Mouse (Mus musculus): ENCODE measurements around the gene Ccdc34. TPM values are rescaled to one million over a fixed set of nuclear protein-coding genes. Genes with fewer than 3 reads are reported as not detected.

The Ccdc34 gene
- total RNA-seq, 2 experiments from 2014 or later, result 2.5 to 3.2 TPM

- DNase-seq, result no peak
- H3K4me3 ChIP-seq, result no peak overlapping the region
- intact Hi-C loops (cut with DNase I), result no loop called here
- peak overlapping the region; percentile 29; the same call in 1 of the 2 replicates for H3K27ac ChIP-seq
- TF ChIP-seq CTCF (IDR thresholded peaks at IDR 0.05), result no peak
Observed at GRCm38 (mm10) chr2:110177406-110177805, 159.8 kb downstream of the Ccdc34 start.

GRCm38 (mm10) chr2:110177879-110178278 lies 160.3 kb downstream of the Ccdc34 start:
- no peak for TF ChIP-seq CTCF (IDR thresholded peaks at IDR 0.05)
- peak; percentile 67 for DNase-seq
- H3K27ac ChIP-seq, result peak overlapping the region; percentile 29; the same call in 1 of the 2 replicates
- no peak overlapping the region for H3K4me3 ChIP-seq
- intact Hi-C loops (cut with DNase I), result no loop called here

- intact Hi-C loops (cut with DNase I), result no loop called here
- Histone ChIP-seq H3K27ac (peak overlapping the region; percentile 79), H3K4me3 (peak overlapping the region; percentile 23)
- DNase-seq, result peak; percentile 74
- no peak for TF ChIP-seq CTCF (IDR thresholded peaks at IDR 0.05)
Observed at GRCm38 (mm10) chr2:110179669-110180315, 162.2 kb downstream of the Ccdc34 start.

GRCm38 (mm10) chr2:110180316-110180670 lies 162.7 kb downstream of the Ccdc34 start:
- TF ChIP-seq CTCF (IDR thresholded peaks at IDR 0.05), result no peak
- Histone ChIP-seq H3K27ac (peak overlapping the region; percentile 79), H3K4me3 (peak overlapping the region; percentile 23; the same call in 1 of the 2 replicates)
- no peak for DNase-seq
- intact Hi-C loops (cut with DNase I), result no loop called here

GRCm38 (mm10) chr2:110181666-110182065 lies 164.0 kb downstream of the Ccdc34 start:
- no peak for DNase-seq
- intact Hi-C loops (cut with DNase I), result no loop called here
- Histone ChIP-seq H3K27ac (no peak overlapping the region), H3K4me3 (no peak overlapping the region)
- TF ChIP-seq CTCF (IDR thresholded peaks at IDR 0.05), result no peak

- intact Hi-C loops (cut with DNase I), result no loop called here
- peak; percentile 39 for DNase-seq
- TF ChIP-seq CTCF (IDR thresholded peaks at IDR 0.05), result no peak
- H3K4me3 ChIP-seq, result no peak overlapping the region
- no peak overlapping the region for H3K27ac ChIP-seq
Observed at GRCm38 (mm10) chr2:110182248-110182647, 164.6 kb downstream of the Ccdc34 start.

- no peak overlapping the region for H3K4me3 ChIP-seq
- H3K27ac ChIP-seq, result no peak overlapping the region
- intact Hi-C loops (cut with DNase I), result no loop called here
- DNase-seq, result no peak
- TF ChIP-seq CTCF (IDR thresholded peaks at IDR 0.05), result no peak
Observed at GRCm38 (mm10) chr2:110182795-110183486, 165.3 kb downstream of the Ccdc34 start.

GRCm38 (mm10) chr2:110184071-110184470 lies 166.5 kb downstream of the Ccdc34 start:
- Histone ChIP-seq H3K27ac (no peak overlapping the region), H3K4me3 (no peak overlapping the region)
- intact Hi-C loops (cut with DNase I), result no loop called here
- no peak for TF ChIP-seq CTCF (IDR thresholded peaks at IDR 0.05)
- no peak for DNase-seq

- no peak overlapping the region for H3K27ac ChIP-seq
- intact Hi-C loops (cut with DNase I), result no loop called here
- no peak for TF ChIP-seq CTCF (IDR thresholded peaks at IDR 0.05)
- peak; percentile 66 for DNase-seq
- no peak overlapping the region for H3K4me3 ChIP-seq
Observed at GRCm38 (mm10) chr2:110186427-110186980, 168.9 kb downstream of the Ccdc34 start.

GRCm38 (mm10) chr2:110188696-110189397 lies 171.2 kb downstream of the Ccdc34 start:
- no peak overlapping the region for H3K4me3 ChIP-seq
- no peak overlapping the region for H3K27ac ChIP-seq
- intact Hi-C loops (cut with DNase I), result no loop called here
- no peak for DNase-seq
- TF ChIP-seq CTCF (IDR thresholded peaks at IDR 0.05), result no peak

- H3K27ac ChIP-seq, result no peak overlapping the region
- DNase-seq, result no peak
- TF ChIP-seq CTCF (IDR thresholded peaks at IDR 0.05), result no peak
- intact Hi-C loops (cut with DNase I), result no loop called here
- no peak overlapping the region for H3K4me3 ChIP-seq
Observed at GRCm38 (mm10) chr2:110190416-110190815, 172.8 kb downstream of the Ccdc34 start.

GRCm38 (mm10) chr2:110191186-110191690 lies 173.6 kb downstream of the Ccdc34 start:
- intact Hi-C loops (cut with DNase I), result no loop called here
- no peak for TF ChIP-seq CTCF (IDR thresholded peaks at IDR 0.05)
- Histone ChIP-seq H3K27ac (no peak overlapping the region), H3K4me3 (no peak overlapping the region)
- DNase-seq, result no peak

Measured in gastrocnemius, adult 2 months (tissue).